Mouse (Mus musculus) ES-E14 (cell line): ENCODE results near the gene Ccl27a.

Experiments
- CHD2 ChIP-seq: IDR thresholded peaks from 2 replicates; pipeline ENCODE4 v1.6.1; 2014; ENCODE audit warnings: mild to moderate bottlenecking, low read depth, low read length, inconsistent platforms
- HCFC1 ChIP-seq: IDR thresholded peaks from 2 replicates; pipeline ENCODE4 v1.6.1; 2012; ENCODE audit warnings: low read length, inconsistent platforms, borderline replicate concordance; ENCODE audit not compliant: insufficient read depth
- MAFK ChIP-seq: IDR thresholded peaks from 2 replicates; pipeline ENCODE4 v1.6.1; 2014; ENCODE audit warnings: mild to moderate bottlenecking, low read depth, low read length, inconsistent platforms; ENCODE audit not compliant: insufficient read depth
- ZC3H11A ChIP-seq: IDR thresholded peaks from 2 replicates; pipeline ENCODE4 v1.6.1; 2012; ENCODE audit warnings: low read depth, mild to moderate bottlenecking, inconsistent platforms, low read length, borderline replicate concordance
- ZNF384 ChIP-seq: IDR thresholded peaks from 2 replicates; pipeline ENCODE4 v1.6.1; 2012; ENCODE audit warnings: low read depth, low read length, inconsistent platforms

GRCm38 (mm10) chr4:41761680-41762079 is 12.4 kb downstream of the Ccl27a start:
- TF ChIP-seq ZC3H11A (no peak), CHD2 (no peak), MAFK (no peak), ZNF384 (no peak), HCFC1 (no peak)
